Mouse (Mus musculus): ENCODE results near the gene Txnrd1. TPM values are rescaled to one million over a fixed set of nuclear protein-coding genes. Genes with fewer than 3 reads are reported as not detected.

The Txnrd1 gene
- polyA plus RNA-seq, 1 experiment from 2014 or later = 34.6 TPM

DNA sequence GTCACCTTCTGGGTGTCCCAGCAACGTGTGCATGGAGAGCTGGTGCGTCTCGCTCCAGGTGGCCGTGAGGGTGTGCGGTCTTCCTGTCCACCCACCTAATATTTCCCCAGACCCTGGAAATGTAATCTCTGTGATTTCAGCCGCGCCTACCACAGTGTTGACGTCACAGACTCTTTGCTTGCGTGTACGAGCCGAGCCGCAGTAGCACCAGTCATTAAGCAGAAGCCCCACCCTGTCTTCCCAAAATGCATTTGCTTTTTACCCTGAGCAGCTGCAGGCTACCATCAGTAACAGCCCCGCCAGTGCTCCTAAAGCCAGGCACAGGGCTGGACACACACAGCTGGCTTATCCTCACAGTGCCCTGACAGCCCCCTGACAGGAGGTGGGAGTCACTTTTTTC is 64.2 kb downstream of the Txnrd1 start:
- Histone ChIP-seq H3K27me3 (replicated peaks; ENCODE audit: insufficient read depth, low read length) (no peaks in the 10 kb centered on the region), H3K4me2 (replicated peaks; ENCODE audit: low read depth, low read length) (no peak overlapping the region), H3K9me3 (ENCODE audit: low read length) (no peaks in the 10 kb centered on the region), H3K4me1 (ENCODE audit: insufficient read depth, low read depth, low read length) (no peaks in the 10 kb centered on the region), H3K27ac (ENCODE audit: low read length) (no peak overlapping the region), H3K9ac (replicated peaks; ENCODE audit: low read depth) (no peak overlapping the region), H3K4me3 (ENCODE audit: low read depth, low read length) (no peak overlapping the region), H3K36me3 (ENCODE audit: insufficient read depth, low read length) (peaks cover 13% of the 10 kb centered on the region; the same call in 1 of the 2 replicates)
- ATAC-seq (no peak), DNase-seq (ENCODE audit: low spot score) (no peak)
- 87% methylated on average over 13 of the region's 13 CpGs for WGBS
- TF ChIP-seq CTCF (IDR thresholded peaks at IDR 0.05) (no peak), EP300 (IDR thresholded peaks at IDR 0.05) (no peak)

GRCm38 (mm10) chr10:82898893-82899292 is 65.1 kb downstream of the Txnrd1 start:
- TF ChIP-seq CTCF (IDR thresholded peaks at IDR 0.05) = no peak
- no peak for TF ChIP-seq EP300 (IDR thresholded peaks at IDR 0.05)
- H3K4me2 ChIP-seq (replicated peaks; ENCODE audit: low read depth, low read length) = no peak overlapping the region
- 30% methylated on average over 7 of the region's 7 CpGs for WGBS

DNA sequence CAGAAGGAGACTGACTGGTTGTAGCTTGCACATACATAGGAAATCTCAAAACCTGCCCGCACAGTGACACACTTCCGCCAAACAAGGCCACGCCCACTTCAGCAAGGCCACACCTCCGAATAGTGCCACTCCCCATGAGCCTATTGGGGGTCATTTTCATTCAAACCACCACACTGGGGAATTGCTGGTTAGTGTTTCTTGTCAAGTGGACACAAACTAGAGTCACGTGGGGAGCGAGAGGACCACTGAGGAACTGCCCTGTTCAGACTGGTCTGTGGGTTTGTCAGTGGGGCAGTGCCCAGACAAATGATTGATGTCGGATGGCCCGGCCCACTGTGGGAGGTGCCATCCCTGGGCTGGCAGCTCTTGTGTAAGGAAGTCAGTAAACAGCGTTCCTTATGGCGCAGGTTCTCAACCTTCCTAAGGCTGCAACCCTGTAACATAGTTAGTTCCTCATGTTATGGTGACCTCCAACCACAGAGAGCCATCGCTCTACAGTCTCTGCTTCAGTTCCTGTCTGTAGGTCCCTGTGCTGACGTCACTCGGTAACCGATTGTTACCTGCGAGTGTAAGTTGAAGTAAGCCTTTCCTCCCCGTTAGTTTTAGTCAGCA is 66.2 kb downstream of the Txnrd1 start:
- H3K9ac ChIP-seq (replicated peaks; ENCODE audit: low read depth) = no peak overlapping the region
- ATAC-seq (peak; percentile 72), DNase-seq (ENCODE audit: low spot score) (peak; percentile 74)
- 31% methylated on average over 16 of the region's 16 CpGs for WGBS
- H3K4me2 ChIP-seq (replicated peaks; ENCODE audit: low read depth, low read length) = peak overlapping the region; percentile 27; the same call in 1 of the 2 replicates
- no peaks in the 10 kb centered on the region for H3K4me1 ChIP-seq (ENCODE audit: insufficient read depth, low read depth, low read length)
- 0 out of 2 replicates have a peak overlapping the region, but pooled peaks have one; percentile 2 for H3K4me3 ChIP-seq (ENCODE audit: low read depth, low read length)
- no peak for TF ChIP-seq EP300 (IDR thresholded peaks at IDR 0.05)
- TF ChIP-seq CTCF (IDR thresholded peaks at IDR 0.05) = no peak
- peak overlapping the region; percentile 78 for H3K27ac ChIP-seq (ENCODE audit: low read length)
- no peaks in the 10 kb centered on the region for H3K9me3 ChIP-seq (ENCODE audit: low read length)
- H3K27me3 ChIP-seq (replicated peaks; ENCODE audit: insufficient read depth, low read length) = no peaks in the 10 kb centered on the region
- H3K36me3 ChIP-seq (ENCODE audit: insufficient read depth, low read length) = peaks cover 13% of the 10 kb centered on the region; the same call in 1 of the 2 replicates

More at GRCm38 (mm10) chr10:82898893-82899292, 65.1 kb downstream of the Txnrd1 start:
- Histone ChIP-seq H3K4me1 (ENCODE audit: insufficient read depth, low read depth, low read length) (no peaks in the 10 kb centered on the region), H3K9ac (replicated peaks; ENCODE audit: low read depth) (no peak overlapping the region), H3K4me3 (ENCODE audit: low read depth, low read length) (no peak overlapping the region), H3K27me3 (replicated peaks; ENCODE audit: insufficient read depth, low read length) (no peaks in the 10 kb centered on the region), H3K27ac (ENCODE audit: low read length) (no peak overlapping the region), H3K36me3 (ENCODE audit: insufficient read depth, low read length) (peaks cover 13% of the 10 kb centered on the region; the same call in 1 of the 2 replicates), H3K9me3 (ENCODE audit: low read length) (no peaks in the 10 kb centered on the region)
- ATAC-seq = no peak
- DNase-seq (ENCODE audit: low spot score) = peak; percentile 22

GRCm38 (mm10) chr10:82900546-82900945 is 66.8 kb downstream of the Txnrd1 start:
- Histone ChIP-seq H3K4me2 (replicated peaks; ENCODE audit: low read depth, low read length) (peak overlapping the region; percentile 27; the same call in 1 of the 2 replicates), H3K4me3 (ENCODE audit: low read depth, low read length) (no peak overlapping the region), H3K4me1 (ENCODE audit: insufficient read depth, low read depth, low read length) (no peaks in the 10 kb centered on the region), H3K9me3 (ENCODE audit: low read length) (no peaks in the 10 kb centered on the region), H3K9ac (replicated peaks; ENCODE audit: low read depth) (no peak overlapping the region), H3K36me3 (ENCODE audit: insufficient read depth, low read length) (peaks cover 13% of the 10 kb centered on the region; the same call in 1 of the 2 replicates), H3K27me3 (replicated peaks; ENCODE audit: insufficient read depth, low read length) (no peaks in the 10 kb centered on the region), H3K27ac (ENCODE audit: low read length) (peak overlapping the region; percentile 78)
- TF ChIP-seq EP300 (IDR thresholded peaks at IDR 0.05) = peak; percentile 74
- TF ChIP-seq CTCF (IDR thresholded peaks at IDR 0.05) = no peak
- DNase-seq (ENCODE audit: low spot score) = peak; percentile 93
- WGBS = 28% methylated on average over 7 of the region's 7 CpGs
- ATAC-seq = peak; percentile 80

- no peak overlapping the region for H3K4me3 ChIP-seq (ENCODE audit: low read depth, low read length)
- DNase-seq (ENCODE audit: low spot score) = peak; percentile 87
- no peaks in the 10 kb centered on the region for H3K4me1 ChIP-seq (ENCODE audit: insufficient read depth, low read depth, low read length)
- under 1% methylated on average over 7 of the region's 7 CpGs for WGBS
- H3K36me3 ChIP-seq (ENCODE audit: insufficient read depth, low read length) = peaks cover 8% of the 10 kb centered on the region; the same call in 1 of the 2 replicates
- peak; percentile 55 for ATAC-seq
- no peaks in the 10 kb centered on the region for H3K9me3 ChIP-seq (ENCODE audit: low read length)
- H3K9ac ChIP-seq (replicated peaks; ENCODE audit: low read depth) = no peak overlapping the region
- no peak overlapping the region for H3K27ac ChIP-seq (ENCODE audit: low read length)
- H3K27me3 ChIP-seq (replicated peaks; ENCODE audit: insufficient read depth, low read length) = no peaks in the 10 kb centered on the region
- no peak overlapping the region for H3K4me2 ChIP-seq (replicated peaks; ENCODE audit: low read depth, low read length)
- no peak for TF ChIP-seq EP300 (IDR thresholded peaks at IDR 0.05)
- peak; percentile 95 for TF ChIP-seq CTCF (IDR thresholded peaks at IDR 0.05)
Observed at GRCm38 (mm10) chr10:82901436-82901835, 67.7 kb downstream of the Txnrd1 start.

GRCm38 (mm10) chr10:82908526-82908925 is 74.8 kb downstream of the Txnrd1 start:
- 82% methylated on average over 7 of the region's 7 CpGs for WGBS
- H3K4me1 ChIP-seq (ENCODE audit: insufficient read depth, low read depth, low read length) = no peaks in the 10 kb centered on the region
- TF ChIP-seq CTCF (IDR thresholded peaks at IDR 0.05) (no peak), EP300 (IDR thresholded peaks at IDR 0.05) (no peak)
- no peaks in the 10 kb centered on the region for H3K27me3 ChIP-seq (replicated peaks; ENCODE audit: insufficient read depth, low read length)
- H3K4me3 ChIP-seq (ENCODE audit: low read depth, low read length) = no peak overlapping the region
- DNase-seq (ENCODE audit: low spot score) = no peak
- H3K4me2 ChIP-seq (replicated peaks; ENCODE audit: low read depth, low read length) = no peak overlapping the region
- H3K27ac ChIP-seq (ENCODE audit: low read length) = no peak overlapping the region
- no peaks in the 10 kb centered on the region for H3K36me3 ChIP-seq (ENCODE audit: insufficient read depth, low read length)
- H3K9ac ChIP-seq (replicated peaks; ENCODE audit: low read depth) = no peak overlapping the region
- no peaks in the 10 kb centered on the region for H3K9me3 ChIP-seq (ENCODE audit: low read length)
- no peak for ATAC-seq

Measured in lung, postnatal 0 days (tissue).